Mouse (Mus musculus) olfactory bulb, adult 2 months (tissue): Measurements from ENCODE around the gene Zfyve28.

Source experiments
- CTCF ChIP-seq: fragments of 200-500 bp; IDR thresholded peaks from 2 replicates; pipeline ENCODE4 v1.5.1; 2012; ENCODE audit warnings: low read depth, mild to moderate bottlenecking, low read length, moderate library complexity; ENCODE audit not compliant: insufficient read depth
- POLR2A ChIP-seq: fragments of 200-500 bp; IDR thresholded peaks from 2 replicates; pipeline ENCODE4 v1.6.1; 2012; ENCODE audit warnings: mild to moderate bottlenecking, low read depth, low read length, moderate library complexity; ENCODE audit not compliant: insufficient read depth

DNA sequence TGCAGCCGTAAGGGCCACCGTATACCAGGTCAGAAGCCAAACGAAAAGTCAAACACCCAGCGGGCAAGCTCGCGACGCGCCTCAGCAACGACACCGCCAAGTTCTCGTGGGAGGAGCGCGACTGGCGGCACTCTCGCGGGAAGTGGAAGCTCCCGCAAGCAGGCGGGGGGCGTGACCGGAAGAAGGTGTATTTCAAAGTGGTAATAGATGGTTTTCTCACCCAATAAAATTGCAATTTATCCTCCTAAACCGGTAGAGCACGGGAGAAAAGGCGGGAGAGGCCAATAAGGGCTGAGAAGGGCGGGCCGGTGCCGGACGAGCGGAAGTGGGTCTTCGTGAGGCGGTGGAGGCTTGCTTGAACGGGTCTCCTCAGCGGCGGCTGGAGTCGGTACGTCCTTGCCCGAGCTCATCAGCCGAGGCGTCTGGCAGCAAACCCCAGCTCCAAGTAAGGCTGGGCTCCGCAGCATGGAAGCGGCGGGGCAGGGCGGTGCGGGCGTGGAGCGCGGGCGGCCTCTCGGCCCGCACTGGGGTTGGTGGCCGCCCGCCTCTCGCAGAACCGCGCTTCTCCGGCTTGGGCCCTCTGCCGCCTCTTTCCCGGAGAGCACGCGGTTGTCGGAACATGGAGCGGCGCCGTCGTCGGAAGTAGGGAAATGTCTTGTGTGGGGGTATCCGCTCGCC is 48.0 kb upstream of the Zfyve28 start, which contains the start of gene Rnf4:
- TF ChIP-seq CTCF, result no peak
- TF ChIP-seq POLR2A, result peak; percentile 77
